Mouse (Mus musculus): ENCODE results near the gene Ttll6. TPM values are rescaled to one million over a fixed set of nuclear protein-coding genes. Genes with fewer than 3 reads are reported as not detected.

The Ttll6 gene
- polyA plus RNA-seq, 1 experiment from 2014 or later, result 0.12 TPM

- no peaks in the 10 kb centered on the region for H3K9me3 ChIP-seq (ENCODE audit: control insufficient read depth, low read depth, low read length)
- H3K27me3 ChIP-seq (ENCODE audit: control insufficient read depth, insufficient read depth, low read length), result peaks cover 83% of the 10 kb centered on the region
- WGBS, result 7% methylated on average over 20 of the region's 20 CpGs
Measured at GRCm38 (mm10) chr11:96170711-96171379, 37.3 kb downstream of the Ttll6 start.

GRCm38 (mm10) chr11:96171601-96172000 is 38.0 kb downstream of the Ttll6 start:
- ATAC-seq (ENCODE audit: insufficient number of reproducible peaks, insufficient read depth, low FRiP score, low read depth), result no peak
- no peak overlapping the region for H3K27ac ChIP-seq (ENCODE audit: low read length)
- H3K36me3 ChIP-seq (ENCODE audit: control insufficient read depth, insufficient read depth, low read length), result no peaks in the 10 kb centered on the region
- no peak overlapping the region for H3K9ac ChIP-seq (replicated peaks; ENCODE audit: low read depth, low read length)
- peaks cover 86% of the 10 kb centered on the region for H3K27me3 ChIP-seq (ENCODE audit: control insufficient read depth, insufficient read depth, low read length)
- H3K4me1 ChIP-seq (ENCODE audit: control insufficient read depth, insufficient read depth, low read length), result no peaks in the 10 kb centered on the region
- H3K4me3 ChIP-seq (ENCODE audit: low read depth, low read length), result no peak overlapping the region
- H3K4me2 ChIP-seq (replicated peaks; ENCODE audit: low read depth, low read length), result no peak overlapping the region
- 20% methylated on average over 3 of the region's 3 CpGs for WGBS
- no peaks in the 10 kb centered on the region for H3K9me3 ChIP-seq (ENCODE audit: control insufficient read depth, low read depth, low read length)

More at GRCm38 (mm10) chr11:96170711-96171379, 37.3 kb downstream of the Ttll6 start:
- no peak overlapping the region for H3K9ac ChIP-seq (replicated peaks; ENCODE audit: low read depth, low read length)
- no peak overlapping the region for H3K27ac ChIP-seq (ENCODE audit: low read length)
- H3K4me1 ChIP-seq (ENCODE audit: control insufficient read depth, insufficient read depth, low read length), result no peaks in the 10 kb centered on the region
- H3K36me3 ChIP-seq (ENCODE audit: control insufficient read depth, insufficient read depth, low read length), result no peaks in the 10 kb centered on the region
- no peak overlapping the region for H3K4me2 ChIP-seq (replicated peaks; ENCODE audit: low read depth, low read length)
- ATAC-seq (ENCODE audit: insufficient number of reproducible peaks, insufficient read depth, low FRiP score, low read depth), result no peak
- no peak overlapping the region for H3K4me3 ChIP-seq (ENCODE audit: low read depth, low read length)

GRCm38 (mm10) chr11:96172511-96173287 is 39.1 kb downstream of the Ttll6 start:
- no peak overlapping the region for H3K4me3 ChIP-seq (ENCODE audit: low read depth, low read length)
- H3K36me3 ChIP-seq (ENCODE audit: control insufficient read depth, insufficient read depth, low read length), result no peaks in the 10 kb centered on the region
- no peak overlapping the region for H3K4me2 ChIP-seq (replicated peaks; ENCODE audit: low read depth, low read length)
- no peaks in the 10 kb centered on the region for H3K9me3 ChIP-seq (ENCODE audit: control insufficient read depth, low read depth, low read length)
- no peaks in the 10 kb centered on the region for H3K4me1 ChIP-seq (ENCODE audit: control insufficient read depth, insufficient read depth, low read length)
- peaks cover 84% of the 10 kb centered on the region for H3K27me3 ChIP-seq (ENCODE audit: control insufficient read depth, insufficient read depth, low read length)
- no peak overlapping the region for H3K27ac ChIP-seq (ENCODE audit: low read length)
- WGBS, result 1% methylated on average over 25 of the region's 25 CpGs
- no peak overlapping the region for H3K9ac ChIP-seq (replicated peaks; ENCODE audit: low read depth, low read length)
- ATAC-seq (ENCODE audit: insufficient number of reproducible peaks, insufficient read depth, low FRiP score, low read depth), result no peak

- Histone ChIP-seq H3K27me3 (ENCODE audit: control insufficient read depth, insufficient read depth, low read length) (peaks cover 85% of the 10 kb centered on the region), H3K4me2 (replicated peaks; ENCODE audit: low read depth, low read length) (no peak overlapping the region), H3K9me3 (ENCODE audit: control insufficient read depth, low read depth, low read length) (no peaks in the 10 kb centered on the region), H3K4me1 (ENCODE audit: control insufficient read depth, insufficient read depth, low read length) (no peaks in the 10 kb centered on the region), H3K4me3 (ENCODE audit: low read depth, low read length) (no peak overlapping the region), H3K27ac (ENCODE audit: low read length) (no peak overlapping the region), H3K9ac (replicated peaks; ENCODE audit: low read depth, low read length) (no peak overlapping the region), H3K36me3 (ENCODE audit: control insufficient read depth, insufficient read depth, low read length) (no peaks in the 10 kb centered on the region)
- no peak for ATAC-seq (ENCODE audit: insufficient number of reproducible peaks, insufficient read depth, low FRiP score, low read depth)
- WGBS, result 1% methylated on average over 16 of the region's 16 CpGs
Measured at GRCm38 (mm10) chr11:96173288-96173840, 39.8 kb downstream of the Ttll6 start.

GRCm38 (mm10) chr11:96174881-96175280 is 41.3 kb downstream of the Ttll6 start:
- WGBS, result 3% methylated on average over 6 of the region's 6 CpGs
- no peaks in the 10 kb centered on the region for H3K9me3 ChIP-seq (ENCODE audit: control insufficient read depth, low read depth, low read length)
- no peak overlapping the region for H3K4me2 ChIP-seq (replicated peaks; ENCODE audit: low read depth, low read length)
- no peak overlapping the region for H3K9ac ChIP-seq (replicated peaks; ENCODE audit: low read depth, low read length)
- peaks cover 80% of the 10 kb centered on the region for H3K27me3 ChIP-seq (ENCODE audit: control insufficient read depth, insufficient read depth, low read length)
- no peak overlapping the region for H3K4me3 ChIP-seq (ENCODE audit: low read depth, low read length)
- no peak for ATAC-seq (ENCODE audit: insufficient number of reproducible peaks, insufficient read depth, low FRiP score, low read depth)
- H3K36me3 ChIP-seq (ENCODE audit: control insufficient read depth, insufficient read depth, low read length), result no peaks in the 10 kb centered on the region
- H3K27ac ChIP-seq (ENCODE audit: low read length), result no peak overlapping the region
- H3K4me1 ChIP-seq (ENCODE audit: control insufficient read depth, insufficient read depth, low read length), result no peaks in the 10 kb centered on the region

- no peaks in the 10 kb centered on the region for H3K36me3 ChIP-seq (ENCODE audit: control insufficient read depth, insufficient read depth, low read length)
- under 1% methylated on average over 17 of the region's 17 CpGs for WGBS
Measured at GRCm38 (mm10) chr11:96175511-96175910, 41.9 kb downstream of the Ttll6 start.

GRCm38 (mm10) chr11:96175951-96176530 is 42.5 kb downstream of the Ttll6 start:
- 4% methylated on average over 9 of the region's 9 CpGs for WGBS
- Histone ChIP-seq H3K27me3 (ENCODE audit: control insufficient read depth, insufficient read depth, low read length) (peaks cover 79% of the 10 kb centered on the region), H3K9ac (replicated peaks; ENCODE audit: low read depth, low read length) (no peak overlapping the region), H3K4me2 (replicated peaks; ENCODE audit: low read depth, low read length) (no peak overlapping the region), H3K36me3 (ENCODE audit: control insufficient read depth, insufficient read depth, low read length) (no peaks in the 10 kb centered on the region), H3K4me1 (ENCODE audit: control insufficient read depth, insufficient read depth, low read length) (no peaks in the 10 kb centered on the region), H3K4me3 (ENCODE audit: low read depth, low read length) (no peak overlapping the region), H3K27ac (ENCODE audit: low read length) (no peak overlapping the region), H3K9me3 (ENCODE audit: control insufficient read depth, low read depth, low read length) (no peaks in the 10 kb centered on the region)
- ATAC-seq (ENCODE audit: insufficient number of reproducible peaks, insufficient read depth, low FRiP score, low read depth), result no peak

More at GRCm38 (mm10) chr11:96175511-96175910, 41.9 kb downstream of the Ttll6 start:
- no peaks in the 10 kb centered on the region for H3K9me3 ChIP-seq (ENCODE audit: control insufficient read depth, low read depth, low read length)
- no peak overlapping the region for H3K9ac ChIP-seq (replicated peaks; ENCODE audit: low read depth, low read length)
- H3K4me2 ChIP-seq (replicated peaks; ENCODE audit: low read depth, low read length), result no peak overlapping the region
- no peak overlapping the region for H3K4me3 ChIP-seq (ENCODE audit: low read depth, low read length)
- H3K27me3 ChIP-seq (ENCODE audit: control insufficient read depth, insufficient read depth, low read length), result peaks cover 80% of the 10 kb centered on the region
- H3K27ac ChIP-seq (ENCODE audit: low read length), result no peak overlapping the region
- no peak for ATAC-seq (ENCODE audit: insufficient number of reproducible peaks, insufficient read depth, low FRiP score, low read depth)
- H3K4me1 ChIP-seq (ENCODE audit: control insufficient read depth, insufficient read depth, low read length), result no peaks in the 10 kb centered on the region

GRCm38 (mm10) chr11:96176841-96177240 is 43.3 kb downstream of the Ttll6 start:
- Histone ChIP-seq H3K36me3 (ENCODE audit: control insufficient read depth, insufficient read depth, low read length) (no peaks in the 10 kb centered on the region), H3K4me1 (ENCODE audit: control insufficient read depth, insufficient read depth, low read length) (no peaks in the 10 kb centered on the region), H3K4me2 (replicated peaks; ENCODE audit: low read depth, low read length) (no peak overlapping the region), H3K4me3 (ENCODE audit: low read depth, low read length) (no peak overlapping the region), H3K27ac (ENCODE audit: low read length) (no peak overlapping the region), H3K9me3 (ENCODE audit: control insufficient read depth, low read depth, low read length) (no peaks in the 10 kb centered on the region), H3K27me3 (ENCODE audit: control insufficient read depth, insufficient read depth, low read length) (peaks cover 80% of the 10 kb centered on the region), H3K9ac (replicated peaks; ENCODE audit: low read depth, low read length) (no peak overlapping the region)
- ATAC-seq (ENCODE audit: insufficient number of reproducible peaks, insufficient read depth, low FRiP score, low read depth), result no peak
- WGBS, result 4% methylated on average over 10 of the region's 10 CpGs
